Mouse (Mus musculus) telencephalon, adult 2 months (tissue): ENCODE measurements around the gene Ttc4.

ENCODE experiments used
- DNase-seq: peaks from one replicate; pipeline ENCODE4 v3.0.0-alpha.2; 2011; ENCODE audit warnings: low read depth, low spot score

Ttc4 gene

DNA sequence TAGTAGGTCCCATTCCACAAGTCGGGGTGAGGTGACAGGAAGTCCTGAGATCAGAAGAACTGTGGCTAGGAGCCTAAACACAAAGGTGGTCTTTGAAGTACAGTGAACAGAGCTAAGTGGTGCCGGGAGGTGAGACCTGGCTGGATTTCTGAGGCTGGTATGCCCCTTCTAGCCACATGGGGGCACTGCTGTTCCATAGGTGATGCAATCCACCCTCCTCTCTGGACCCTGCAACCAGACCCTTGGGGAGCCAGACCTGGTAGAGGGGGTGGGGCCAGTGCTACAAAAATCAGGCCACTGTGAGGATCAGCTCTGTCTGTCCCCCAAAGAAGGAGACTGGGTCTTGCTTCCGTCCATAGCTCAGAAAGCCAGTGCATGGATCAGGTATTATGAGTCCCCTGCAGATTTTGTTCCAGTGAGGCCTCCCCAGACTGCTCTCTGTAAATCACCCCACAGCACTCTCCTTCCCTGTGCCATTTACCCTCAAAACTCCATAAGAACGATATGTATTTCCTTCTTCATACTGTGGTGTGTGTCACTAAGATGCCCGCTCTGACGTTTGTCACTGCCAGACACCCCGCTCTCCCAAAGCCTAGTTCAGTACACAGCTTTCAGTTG lies 64.5 kb downstream of the Ttc4 start:
- DNase-seq, result no peak

DNA sequence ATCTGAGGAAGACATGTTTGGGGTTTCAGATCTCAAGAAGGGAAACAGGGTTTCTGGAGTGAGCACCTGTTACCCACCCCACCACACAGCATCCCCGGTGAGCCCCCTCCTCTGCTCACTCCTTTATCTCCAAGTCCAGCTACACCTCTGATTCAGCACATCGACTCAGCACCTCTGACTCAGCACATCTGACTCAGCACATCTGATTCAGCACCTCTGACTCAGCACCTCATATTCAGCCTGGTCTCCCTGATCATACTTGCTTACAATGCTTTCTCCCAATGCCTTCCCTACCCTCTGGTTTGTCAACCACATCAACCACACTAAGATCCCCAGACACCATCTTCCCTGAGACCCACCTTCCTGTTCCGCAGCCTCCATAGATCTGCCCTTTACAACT lies 65.2 kb downstream of the Ttc4 start:
- DNase-seq, result no peak

DNA sequence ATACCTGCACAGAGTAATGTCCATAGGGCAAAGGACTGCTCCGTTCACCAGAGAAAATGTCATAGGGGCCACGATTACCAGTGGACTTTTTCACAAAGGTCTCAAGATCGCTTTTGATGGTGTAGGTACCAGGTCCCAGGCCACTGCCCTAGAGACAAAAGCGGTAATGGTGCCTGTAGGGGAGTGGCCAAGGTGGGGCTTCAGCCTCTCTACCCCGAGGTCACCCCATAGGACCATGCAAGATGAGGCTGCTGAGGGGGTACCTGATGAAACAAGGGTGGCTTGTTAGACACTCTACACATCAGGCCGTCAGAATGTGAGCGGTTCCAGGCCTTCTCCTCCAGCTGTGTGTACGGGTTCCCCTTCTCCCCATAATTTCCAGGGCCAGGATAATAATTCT lies 65.6 kb downstream of the Ttc4 start:
- DNase-seq, result no peak
